Mouse (Mus musculus) midbrain, embryonic 13.5 days (tissue): ENCODE data around the gene Zfp536. TPM values are rescaled to one million over a fixed set of nuclear protein-coding genes. Genes with fewer than 3 reads are reported as not detected.

Experiments used
- ATAC-seq: fragments of 200-750 bp; cut with Nextera tagmentation; 2 replicates; pipeline ENCODE4 v1.8.0; 2017; ENCODE audit warnings: mild to moderate bottlenecking, moderate TSS enrichment, moderate library complexity
- H3K27ac ChIP-seq: fragments of 300-500 bp; sonication (generic); 2 replicates; pipeline ENCODE4 v1.5.1; 2015; ENCODE audit warnings: inconsistent platforms, mild to moderate bottlenecking, moderate library complexity
- H3K27me3 ChIP-seq: fragments of 300-500 bp; sonication (generic); 2 replicates; pipeline ENCODE4 v1.6.1; 2015; ENCODE audit warnings: mild to moderate bottlenecking, inconsistent platforms
- H3K36me3 ChIP-seq: fragments of 300-500 bp; sonication (generic); 2 replicates; pipeline ENCODE4 v1.6.1; 2015; ENCODE audit warnings: mild to moderate bottlenecking, inconsistent platforms
- H3K4me1 ChIP-seq: fragments of 300-500 bp; sonication (generic); replicated peaks from 2 replicates; pipeline ENCODE4 v1.6.1; 2015; ENCODE audit warnings: inconsistent platforms
- H3K4me2 ChIP-seq: fragments of 300-500 bp; sonication (generic); replicated peaks from 2 replicates; pipeline ENCODE4 v1.6.1; 2015; ENCODE audit warnings: moderate library complexity, mild to moderate bottlenecking, inconsistent platforms
- H3K4me3 ChIP-seq: fragments of 300-500 bp; sonication (generic); replicated peaks from 2 replicates; pipeline ENCODE4 v1.5.1; 2015; ENCODE audit warnings: mild to moderate bottlenecking, inconsistent platforms
- H3K9ac ChIP-seq: fragments of 300-500 bp; sonication (generic); replicated peaks from 2 replicates; pipeline ENCODE4 v1.6.1; 2015; ENCODE audit warnings: mild to moderate bottlenecking, inconsistent platforms
- H3K9me3 ChIP-seq: fragments of 300-500 bp; sonication (generic); 2 replicates; pipeline ENCODE4 v1.6.1; 2016; ENCODE audit warnings: mild to moderate bottlenecking, inconsistent platforms
- WGBS: fragments of 180-500 bp; shearing (Covaris S2); methylation state at CpG from one replicate; pipeline ENCODE4 v1.1.7; 2015; 5-methylcytosine and 5-hydroxymethylcytosine counted together
- polyA plus RNA-seq: library from polyadenylated mRNA; unstranded; fragments of >200 nt; fragmentation: Nextera tagmentation; extraction: Ambion mirVana; gene quantifications from 2 replicates; pipeline ENCODE4 v1.2.1, GENCODE M21; 2015

Zfp536 gene
- polyA plus RNA-seq, 1 experiment from 2014 or later, result 43.4 TPM

DNA sequence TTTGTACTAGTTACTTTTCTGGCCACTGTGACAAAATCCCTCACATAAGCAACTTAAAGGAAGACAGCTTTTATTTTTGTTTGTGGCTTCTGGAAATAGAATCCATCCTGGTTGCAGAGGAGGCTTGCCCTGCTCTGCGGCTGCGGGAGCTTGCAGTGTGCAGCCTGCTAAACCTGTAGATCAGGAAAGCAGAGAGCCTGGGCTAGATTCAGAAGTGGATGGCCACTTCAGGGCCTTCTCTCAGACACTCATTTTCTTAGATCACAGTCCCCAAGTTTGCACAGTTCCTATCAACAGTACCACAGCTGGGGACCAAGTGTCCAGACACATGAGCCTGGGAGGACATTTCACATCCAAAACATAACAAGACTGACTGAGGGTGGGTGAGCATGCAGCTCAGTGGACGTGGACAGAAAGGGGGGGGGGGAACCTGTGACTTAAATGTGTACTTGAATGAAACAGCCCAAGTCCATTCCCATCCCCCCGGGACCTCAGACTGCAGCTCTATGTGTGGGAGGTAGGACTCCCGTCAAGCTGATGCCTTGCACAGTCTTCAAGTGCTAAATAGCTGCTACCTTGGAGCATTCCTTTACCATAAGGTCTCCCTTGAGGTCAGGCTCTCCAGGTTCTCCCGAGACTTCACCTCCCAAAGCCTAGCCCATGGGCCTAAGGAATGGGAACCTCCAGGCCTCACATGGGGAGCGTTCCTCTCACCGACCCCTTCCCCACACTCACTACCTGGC lies 262.3 kb downstream of the Zfp536 start:
- no peaks in the 10 kb centered on the region for H3K36me3 ChIP-seq
- H3K27me3 ChIP-seq, result no peaks in the 10 kb centered on the region
- no peak overlapping the region for H3K4me3 ChIP-seq
- no peaks in the 10 kb centered on the region for H3K9me3 ChIP-seq
- ATAC-seq, result no peak
- H3K27ac ChIP-seq, result no peak overlapping the region
- H3K4me2 ChIP-seq, result no peak overlapping the region
- H3K9ac ChIP-seq, result no peak overlapping the region
- peaks cover 72% of the 10 kb centered on the region for H3K4me1 ChIP-seq
- WGBS, result 89% methylated on average over 8 of the region's 8 CpGs

DNA sequence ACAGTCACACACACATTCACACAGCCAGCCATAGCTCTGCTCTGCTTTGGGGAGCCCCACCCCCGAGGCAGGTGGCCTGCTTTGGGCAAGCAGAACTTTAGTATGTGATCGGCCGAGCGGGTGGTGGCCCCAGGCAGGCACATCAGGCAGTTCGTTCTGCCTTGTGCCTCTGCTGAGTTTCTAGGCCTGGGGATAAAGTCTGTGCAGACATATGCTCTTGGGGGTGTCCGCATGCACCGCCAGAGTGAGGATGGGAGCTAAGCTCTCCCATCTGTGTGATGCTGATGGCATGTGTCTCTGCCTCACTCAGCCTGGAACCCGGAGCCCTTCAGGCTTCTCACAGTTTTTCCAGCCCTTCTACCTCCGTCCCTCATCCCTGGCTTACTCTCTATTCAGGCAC lies 263.7 kb downstream of the Zfp536 start:
- H3K27ac ChIP-seq, result peak overlapping the region; percentile 37; the same call in 1 of the 2 replicates
- no peak overlapping the region for H3K4me3 ChIP-seq
- H3K4me1 ChIP-seq, result peaks cover 72% of the 10 kb centered on the region
- H3K9me3 ChIP-seq, result no peaks in the 10 kb centered on the region
- 0 out of 2 replicates have a peak overlapping the region, but pooled peaks have one; percentile 19 for H3K9ac ChIP-seq
- WGBS, result 57% methylated on average over 9 of the region's 9 CpGs
- H3K4me2 ChIP-seq, result no peak overlapping the region
- no peaks in the 10 kb centered on the region for H3K27me3 ChIP-seq
- H3K36me3 ChIP-seq, result no peaks in the 10 kb centered on the region
- ATAC-seq, result peak; percentile 28; the same call in 1 of the 2 replicates

DNA sequence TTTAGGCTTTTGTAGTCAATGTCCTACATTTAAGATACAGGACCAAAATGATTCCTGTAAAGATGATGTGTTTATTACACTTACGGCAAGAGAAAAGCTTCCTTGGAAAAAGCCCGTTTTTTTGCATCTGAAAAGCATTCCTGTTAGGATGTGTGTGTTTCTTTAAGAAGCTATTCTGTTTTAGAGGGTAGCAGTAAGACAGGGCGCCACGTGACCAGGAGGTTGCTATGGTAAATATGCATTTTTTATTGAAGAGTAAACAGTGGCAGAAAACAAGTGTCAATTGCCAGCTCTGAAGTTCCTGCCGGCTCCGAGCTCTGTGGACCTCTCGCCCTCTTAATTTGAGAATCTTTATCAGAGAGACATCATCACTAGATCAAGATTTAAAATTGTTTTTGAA lies 267.9 kb downstream of the Zfp536 start:
- no peaks in the 10 kb centered on the region for H3K27me3 ChIP-seq
- H3K4me1 ChIP-seq, result peaks cover 50% of the 10 kb centered on the region
- H3K4me3 ChIP-seq, result no peak overlapping the region
- no peak for ATAC-seq
- no peaks in the 10 kb centered on the region for H3K36me3 ChIP-seq
- peak overlapping the region; percentile 40; the same call in 1 of the 2 replicates for H3K27ac ChIP-seq
- no peaks in the 10 kb centered on the region for H3K9me3 ChIP-seq
- H3K4me2 ChIP-seq, result no peak overlapping the region
- no peak overlapping the region for H3K9ac ChIP-seq
- 57% methylated on average over 7 of the region's 7 CpGs for WGBS

DNA sequence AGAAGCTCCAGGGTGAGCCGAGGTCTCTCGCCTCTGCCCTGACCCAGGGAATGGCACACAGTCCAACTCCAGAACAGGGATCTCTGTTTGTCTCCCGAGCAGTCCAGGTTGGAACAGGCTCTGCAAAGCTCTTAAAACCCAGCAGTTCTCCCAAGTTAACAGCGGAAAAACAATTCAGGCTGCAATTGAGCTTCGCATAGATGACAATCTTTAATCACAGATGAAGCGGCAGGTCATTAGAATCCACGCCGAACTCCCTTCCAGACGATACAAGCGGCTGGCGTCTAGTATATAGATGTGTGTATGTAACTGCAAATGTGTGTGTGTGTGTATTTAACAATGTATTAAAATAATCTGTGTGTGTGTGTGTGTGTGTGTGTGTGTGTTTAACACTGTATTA lies 268.3 kb downstream of the Zfp536 start:
- Histone ChIP-seq H3K4me3 (no peak overlapping the region), H3K27me3 (no peaks in the 10 kb centered on the region), H3K4me2 (no peak overlapping the region), H3K27ac (peak overlapping the region; percentile 40), H3K9ac (no peak overlapping the region), H3K36me3 (no peaks in the 10 kb centered on the region), H3K9me3 (no peaks in the 10 kb centered on the region), H3K4me1 (peaks cover 45% of the 10 kb centered on the region)
- WGBS, result 76% methylated on average over 11 of the region's 11 CpGs
- ATAC-seq, result no peak

DNA sequence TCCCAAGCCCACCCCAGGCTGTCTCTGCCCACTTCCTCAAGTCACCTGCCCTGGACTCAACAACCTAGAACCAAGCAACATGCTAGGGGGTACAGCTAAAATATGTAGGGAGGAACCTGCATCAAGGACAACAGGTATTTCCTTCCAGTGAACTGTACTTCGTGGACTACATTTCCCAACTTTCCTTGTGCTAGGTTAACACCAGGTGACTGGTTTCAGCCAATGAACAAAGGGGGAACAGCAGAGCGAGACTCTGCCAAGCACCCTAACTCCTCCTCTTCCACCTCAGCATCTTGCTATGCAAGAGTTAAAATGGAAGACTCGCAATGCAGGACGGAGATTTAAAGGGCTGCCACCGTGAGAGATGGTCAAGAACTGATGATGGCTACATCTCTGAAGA lies 274.6 kb downstream of the Zfp536 start:
- Histone ChIP-seq H3K9me3 (no peaks in the 10 kb centered on the region), H3K4me2 (no peak overlapping the region), H3K27ac (no peak overlapping the region), H3K27me3 (no peaks in the 10 kb centered on the region), H3K4me1 (peaks cover 16% of the 10 kb centered on the region), H3K36me3 (no peaks in the 10 kb centered on the region), H3K4me3 (no peak overlapping the region), H3K9ac (no peak overlapping the region)
- no peak for ATAC-seq
- WGBS, result 66% methylated on average over 5 of the region's 5 CpGs

DNA sequence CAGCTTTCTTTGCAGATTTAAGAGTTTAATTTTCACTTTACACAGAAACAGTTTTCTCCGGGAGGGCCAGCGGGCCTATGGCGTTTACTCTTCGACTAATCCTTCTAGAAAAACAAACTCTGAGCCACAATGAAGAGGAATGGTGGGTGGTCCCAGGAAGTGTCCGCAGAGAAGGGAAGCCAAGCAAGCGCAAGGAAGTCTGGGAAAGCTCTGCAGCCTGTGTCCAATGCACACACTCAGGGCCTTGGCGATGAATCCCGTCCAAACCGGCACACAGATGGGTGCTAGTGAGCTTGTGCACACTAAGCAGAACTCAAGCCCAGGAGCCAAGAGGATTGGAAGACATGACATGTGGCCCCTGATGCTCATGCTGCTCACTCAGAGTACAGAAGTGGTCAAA lies 276.9 kb downstream of the Zfp536 start:
- H3K4me1 ChIP-seq, result peaks cover 7% of the 10 kb centered on the region; the same call in 1 of the 2 replicates
- no peak overlapping the region for H3K9ac ChIP-seq
- H3K27ac ChIP-seq, result no peak overlapping the region
- ATAC-seq, result no peak
- H3K36me3 ChIP-seq, result 0 out of 2 replicates have a peak, but pooled peaks cover 1% of the 10 kb centered on the region
- H3K4me2 ChIP-seq, result no peak overlapping the region
- no peaks in the 10 kb centered on the region for H3K27me3 ChIP-seq
- no peaks in the 10 kb centered on the region for H3K9me3 ChIP-seq
- H3K4me3 ChIP-seq, result no peak overlapping the region
- 52% methylated on average over 9 of the region's 9 CpGs for WGBS

DNA sequence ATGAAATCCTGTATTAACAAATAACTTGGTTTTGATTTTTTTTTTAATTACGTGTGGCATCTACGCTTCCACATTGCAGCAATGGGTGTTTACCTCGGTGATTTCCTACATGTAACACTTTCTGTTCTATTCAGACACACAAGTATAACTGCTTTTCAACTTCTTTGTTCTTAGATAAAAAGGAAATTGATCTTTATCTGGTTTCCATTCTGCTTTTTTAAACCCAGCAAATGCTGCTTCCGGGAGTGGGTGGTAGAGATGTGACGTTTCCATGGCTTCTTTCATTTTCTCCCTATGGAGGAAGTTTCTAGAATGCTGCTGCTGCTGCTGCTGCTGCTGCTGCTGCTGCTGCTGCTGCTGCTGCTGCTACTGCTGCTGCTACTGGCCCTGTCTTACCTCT lies 283.1 kb downstream of the Zfp536 start:
- H3K27me3 ChIP-seq, result no peaks in the 10 kb centered on the region
- H3K4me1 ChIP-seq, result peaks cover 9% of the 10 kb centered on the region
- 0 out of 2 replicates have a peak, but pooled peaks cover 2% of the 10 kb centered on the region for H3K36me3 ChIP-seq
- no peak overlapping the region for H3K4me2 ChIP-seq
- no peaks in the 10 kb centered on the region for H3K9me3 ChIP-seq
- no peak for ATAC-seq
- no peak overlapping the region for H3K4me3 ChIP-seq
- H3K27ac ChIP-seq, result no peak overlapping the region; the same call in 1 of the 2 replicates
- 83% methylated on average over 5 of the region's 5 CpGs for WGBS
- no peak overlapping the region for H3K9ac ChIP-seq

DNA sequence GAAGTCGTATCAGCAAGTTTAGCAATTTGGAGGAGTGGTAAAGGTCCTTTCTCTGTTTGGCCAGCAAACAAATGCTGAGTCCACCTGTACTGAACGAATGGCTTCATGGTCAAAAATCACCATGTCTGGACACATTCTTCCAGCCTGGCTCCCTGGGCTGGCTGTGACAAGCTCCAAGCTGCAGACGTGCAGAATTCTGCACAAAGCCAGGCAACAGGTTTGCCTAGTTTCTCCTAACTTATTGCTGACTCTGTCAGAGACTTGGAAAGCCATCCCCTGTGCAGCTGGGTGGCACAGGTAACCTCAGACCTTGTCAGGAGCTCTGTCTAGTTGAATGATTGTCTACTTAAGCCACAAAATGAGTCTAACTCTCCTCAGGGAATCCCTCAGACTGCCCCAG lies 288.5 kb downstream of the Zfp536 start:
- no peak for ATAC-seq
- H3K36me3 ChIP-seq, result peaks cover 7% of the 10 kb centered on the region
- H3K9ac ChIP-seq, result no peak overlapping the region
- no peak overlapping the region for H3K27ac ChIP-seq
- 0 out of 2 replicates have a peak, but pooled peaks cover under 1% of the 10 kb centered on the region for H3K4me1 ChIP-seq
- H3K27me3 ChIP-seq, result no peaks in the 10 kb centered on the region
- no peak overlapping the region for H3K4me3 ChIP-seq
- 81% methylated on average over 3 of the region's 3 CpGs for WGBS
- no peak overlapping the region for H3K4me2 ChIP-seq
- H3K9me3 ChIP-seq, result no peaks in the 10 kb centered on the region

DNA sequence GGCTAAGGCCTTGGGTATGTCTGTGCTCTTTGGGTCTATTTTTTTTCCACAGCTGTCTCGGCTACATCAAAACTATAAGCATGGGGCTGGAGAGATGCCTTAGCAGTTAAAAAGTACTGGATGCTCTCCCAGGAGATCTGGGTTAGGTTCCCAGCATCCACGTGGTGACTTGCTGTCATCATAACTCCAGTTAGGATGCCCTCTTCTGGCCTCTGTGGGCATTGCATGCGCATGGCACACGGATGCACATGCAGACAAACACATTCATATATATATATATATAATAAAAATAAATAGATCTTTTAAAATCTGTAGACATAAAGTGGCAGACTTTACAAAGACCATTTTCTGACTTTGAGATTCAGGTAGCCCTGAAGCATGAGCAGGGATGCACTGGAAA lies 290.9 kb downstream of the Zfp536 start:
- H3K36me3 ChIP-seq, result peaks cover 16% of the 10 kb centered on the region
- no peak overlapping the region for H3K4me3 ChIP-seq
- 73% methylated on average over 4 of the region's 4 CpGs for WGBS
- ATAC-seq, result no peak
- H3K9me3 ChIP-seq, result no peaks in the 10 kb centered on the region
- no peak overlapping the region for H3K9ac ChIP-seq
- no peak overlapping the region for H3K4me2 ChIP-seq
- no peaks in the 10 kb centered on the region for H3K27me3 ChIP-seq
- H3K27ac ChIP-seq, result no peak overlapping the region
- no peaks in the 10 kb centered on the region for H3K4me1 ChIP-seq

DNA sequence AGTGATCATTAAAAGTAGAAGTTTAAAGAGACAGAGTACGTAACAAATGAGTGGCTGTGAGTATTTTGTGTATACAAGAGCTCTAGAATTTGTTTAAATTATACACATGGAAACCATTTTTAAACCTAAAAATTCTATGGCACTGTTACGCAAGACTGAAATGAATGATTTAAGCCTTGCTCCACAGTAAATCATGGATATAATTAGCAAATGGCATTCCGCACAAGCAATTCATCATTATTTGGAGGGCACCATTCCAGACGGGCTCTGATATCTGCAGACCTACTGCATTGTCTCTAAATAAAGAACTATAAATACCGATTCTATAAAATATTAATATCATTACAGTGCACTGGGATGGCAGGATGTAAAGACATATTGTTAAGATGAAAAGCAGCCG lies 292.3 kb downstream of the Zfp536 start:
- peaks cover 16% of the 10 kb centered on the region for H3K36me3 ChIP-seq
- no peaks in the 10 kb centered on the region for H3K9me3 ChIP-seq
- no peaks in the 10 kb centered on the region for H3K27me3 ChIP-seq
- 89% methylated on average over 6 of the region's 6 CpGs for WGBS
- no peak for ATAC-seq
- no peak overlapping the region for H3K27ac ChIP-seq
- H3K9ac ChIP-seq, result no peak overlapping the region
- H3K4me2 ChIP-seq, result no peak overlapping the region
- H3K4me1 ChIP-seq, result no peaks in the 10 kb centered on the region
- no peak overlapping the region for H3K4me3 ChIP-seq

DNA sequence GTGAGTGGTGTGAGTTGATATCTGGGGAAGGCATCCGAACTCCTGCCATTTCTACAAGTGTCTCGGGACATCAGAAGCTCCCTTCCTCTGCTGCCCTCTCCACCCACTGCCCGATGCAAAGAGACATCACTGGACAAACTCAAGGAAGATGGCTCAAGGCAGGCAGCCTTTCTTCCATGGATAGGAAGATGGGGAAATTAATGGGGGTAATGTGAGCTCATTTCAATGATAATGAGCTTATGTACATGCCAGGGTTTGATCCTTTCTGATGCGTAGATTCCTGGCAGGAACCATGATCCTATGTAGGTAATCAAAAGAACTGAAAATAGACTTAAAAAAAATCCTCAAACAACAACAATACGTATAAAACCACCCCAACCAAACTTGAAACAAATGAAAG lies 296.1 kb downstream of the Zfp536 start:
- 70% methylated on average over 5 of the region's 5 CpGs for WGBS
- no peaks in the 10 kb centered on the region for H3K27me3 ChIP-seq

DNA sequence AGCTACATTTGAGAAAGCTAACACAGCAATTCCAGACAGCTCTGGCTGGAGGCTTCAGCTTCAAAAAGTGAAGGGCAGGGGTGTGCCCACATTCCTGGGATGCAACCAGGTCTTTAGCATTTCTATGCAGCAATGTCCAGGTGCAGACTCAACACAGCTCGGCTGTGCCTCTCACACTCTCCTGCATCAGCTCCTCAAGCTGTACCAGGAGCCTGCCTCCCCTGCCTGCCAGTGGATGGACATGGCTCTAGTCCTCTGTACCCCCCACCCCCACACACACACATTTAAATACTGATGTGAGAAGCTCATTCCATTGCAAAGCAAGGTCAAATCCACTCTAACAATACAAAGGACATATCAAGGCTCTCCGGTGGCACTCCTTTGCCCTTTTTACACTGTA lies 298.0 kb downstream of the Zfp536 start:
- no peak overlapping the region for H3K4me2 ChIP-seq
- ATAC-seq, result no peak
- H3K4me1 ChIP-seq, result no peaks in the 10 kb centered on the region
- WGBS, result 66% methylated on average over 2 of the region's 2 CpGs
- H3K9ac ChIP-seq, result no peak overlapping the region
- H3K36me3 ChIP-seq, result peaks cover 14% of the 10 kb centered on the region
- no peak overlapping the region for H3K4me3 ChIP-seq
- no peaks in the 10 kb centered on the region for H3K9me3 ChIP-seq
- no peaks in the 10 kb centered on the region for H3K27me3 ChIP-seq
- H3K27ac ChIP-seq, result no peak overlapping the region

More for the DNA sequence above, 296.1 kb downstream of the Zfp536 start:
- H3K9me3 ChIP-seq, result no peaks in the 10 kb centered on the region
- no peak overlapping the region for H3K4me3 ChIP-seq
- no peaks in the 10 kb centered on the region for H3K4me1 ChIP-seq
- H3K4me2 ChIP-seq, result no peak overlapping the region
- peaks cover 16% of the 10 kb centered on the region for H3K36me3 ChIP-seq
- H3K9ac ChIP-seq, result no peak overlapping the region
- no peak overlapping the region for H3K27ac ChIP-seq
- ATAC-seq, result no peak

DNA sequence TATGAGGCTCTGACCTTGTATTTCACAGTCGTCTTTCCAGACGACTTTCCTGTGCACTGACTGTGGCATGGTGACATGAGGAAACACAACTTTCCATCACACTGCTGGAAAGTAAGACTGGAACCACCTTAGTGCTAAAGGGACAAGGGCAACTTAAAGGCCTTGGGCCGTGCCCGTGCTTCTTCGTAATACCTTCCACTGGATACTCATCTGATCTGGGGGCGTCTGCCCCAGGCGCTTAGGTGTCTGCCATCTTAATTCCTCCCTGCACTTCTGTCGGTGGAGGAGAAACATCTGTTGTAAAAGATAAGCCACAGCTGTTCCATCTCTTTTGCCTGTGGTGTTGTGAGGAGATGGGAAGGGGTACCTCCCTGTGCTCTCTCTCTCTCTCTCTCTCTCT lies 299.2 kb downstream of the Zfp536 start:
- Histone ChIP-seq H3K9ac (no peak overlapping the region), H3K4me1 (no peaks in the 10 kb centered on the region), H3K27ac (no peak overlapping the region), H3K4me3 (no peak overlapping the region), H3K36me3 (peaks cover 2% of the 10 kb centered on the region), H3K27me3 (no peaks in the 10 kb centered on the region), H3K9me3 (no peaks in the 10 kb centered on the region), H3K4me2 (no peak overlapping the region)
- no peak for ATAC-seq
- WGBS, result 84% methylated on average over 8 of the region's 8 CpGs
